Mouse (Mus musculus): Measurements from ENCODE around the gene Ric3. TPM values are rescaled to one million over a fixed set of nuclear protein-coding genes. Genes with fewer than 3 reads are reported as not detected.

Gene Ric3
- total RNA-seq, 2 experiments from 2014 or later, result 0.45 to 0.67 TPM

GRCm38 (mm10) chr7:109059536-109059935 is 23.6 kb downstream of the Ric3 start:
- intact Hi-C loops (cut with DNase I), result no loop called here
- DNase-seq, result no peak

- intact Hi-C loops (cut with DNase I), result no loop called here
- DNase-seq, result no peak
Observed at GRCm38 (mm10) chr7:109050831-109051230, 32.3 kb downstream of the Ric3 start.

GRCm38 (mm10) chr7:109045876-109046275 is 37.3 kb downstream of the Ric3 start:
- DNase-seq, result no peak
- intact Hi-C loops (cut with DNase I), result no loop called here

GRCm38 (mm10) chr7:109039445-109039844 is 43.7 kb downstream of the Ric3 start:
- intact Hi-C loops (cut with DNase I), result no loop called here
- DNase-seq, result no peak

GRCm38 (mm10) chr7:109038987-109039386 is 44.1 kb downstream of the Ric3 start:
- intact Hi-C loops (cut with DNase I), result no loop called here
- no peak for DNase-seq

GRCm38 (mm10) chr7:109038121-109038735 is 44.9 kb downstream of the Ric3 start:
- intact Hi-C loops (cut with DNase I), result no loop called here
- no peak for DNase-seq

GRCm38 (mm10) chr7:109032054-109032453 is 51.1 kb downstream of the Ric3 start:
- intact Hi-C loops (cut with DNase I), result no loop called here
- no peak for DNase-seq

- intact Hi-C loops (cut with DNase I), result no loop called here
- no peak for DNase-seq
Observed at GRCm38 (mm10) chr7:109031331-109031730, 51.8 kb downstream of the Ric3 start.

GRCm38 (mm10) chr7:109029961-109030465 is 53.1 kb downstream of the Ric3 start:
- intact Hi-C loops (cut with DNase I), result loop anchor here (2.0 kb wide), 1 partner anchor 63 kb away; no protein-coding TSS in a partner anchor
- DNase-seq, result no peak

- intact Hi-C loops (cut with DNase I), result loop anchor here (1.0 to 2.0 kb wide), 2 partner anchors 61 to 214 kb away; no protein-coding TSS in a partner anchor
- peak; percentile 62 to 78 for DNase-seq
Observed at GRCm38 (mm10) chr7:109028204-109028603, 54.9 kb downstream of the Ric3 start.

- DNase-seq, result no peak
- intact Hi-C loops (cut with DNase I), result loop anchor here (1.0 to 2.0 kb wide), 2 partner anchors 61 to 213 kb away; no protein-coding TSS in a partner anchor
Observed at GRCm38 (mm10) chr7:109027721-109028120, 55.4 kb downstream of the Ric3 start.

GRCm38 (mm10) chr7:109026976-109027375 is 56.2 kb downstream of the Ric3 start:
- no peak for DNase-seq
- intact Hi-C loops (cut with DNase I), result no loop called here

- no peak for DNase-seq
- intact Hi-C loops (cut with DNase I), result no loop called here
Observed at GRCm38 (mm10) chr7:109025743-109026142, 57.4 kb downstream of the Ric3 start.

GRCm38 (mm10) chr7:109021428-109021827 is 61.7 kb downstream of the Ric3 start:
- DNase-seq, result peak; percentile 48 to 71
- intact Hi-C loops (cut with DNase I), result loop anchor here (1.0 kb wide), 1 partner anchor 54 kb away; no protein-coding TSS in a partner anchor

GRCm38 (mm10) chr7:109019243-109019642 is 63.9 kb downstream of the Ric3 start:
- intact Hi-C loops (cut with DNase I), result no loop called here
- DNase-seq, result no peak

GRCm38 (mm10) chr7:109016378-109016923 is 66.7 kb downstream of the Ric3 start:
- DNase-seq, result no peak
- intact Hi-C loops (cut with DNase I), result no loop called here

- intact Hi-C loops (cut with DNase I), result no loop called here
- DNase-seq, result no peak
Observed at GRCm38 (mm10) chr7:109014851-109015250, 68.3 kb downstream of the Ric3 start.

GRCm38 (mm10) chr7:109012998-109013625 is 70.0 kb downstream of the Ric3 start:
- intact Hi-C loops (cut with DNase I), result no loop called here
- no peak for DNase-seq

- no peak for DNase-seq
- intact Hi-C loops (cut with DNase I), result no loop called here
Observed at GRCm38 (mm10) chr7:109012575-109012974, 70.6 kb downstream of the Ric3 start.

- no peak for DNase-seq
- intact Hi-C loops (cut with DNase I), result no loop called here
Observed at GRCm38 (mm10) chr7:109011596-109012180, 71.4 kb downstream of the Ric3 start.
